In the genomic region with DNA sequence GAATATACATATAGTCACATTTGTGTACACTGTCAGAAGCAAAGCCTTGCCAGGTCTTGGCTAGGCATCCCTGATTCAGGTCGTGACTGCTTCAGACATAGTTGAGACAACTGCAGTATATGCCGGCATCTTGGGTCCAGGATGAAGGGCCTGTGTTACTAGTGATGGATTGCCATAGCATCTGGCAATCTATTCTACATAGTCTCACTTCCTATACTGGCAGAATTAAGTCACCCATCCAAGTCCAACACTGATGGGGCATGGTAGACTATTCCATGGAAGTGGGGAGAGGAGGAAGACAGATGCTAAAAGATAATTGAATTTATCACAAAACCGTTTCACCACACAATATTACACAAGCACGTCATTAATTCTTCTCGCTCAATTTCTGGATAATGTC, we compare ENCODE assay signal across 15 mouse cellular contexts.
"Had no signal": no experiment of that assay in that cellular context is flagged by ENCODE, and none has a peak within 500 bp of the region (broad histone marks: within the 10 kb centered on the region; RNA-seq: fewer than 3 reads in every experiment).

No protein-coding gene starts in this region.

- H3K27ac ChIP-seq: neural tube, embryonic 15.5 days; stomach, embryonic 15.5 days; stomach, postnatal 0 days had no signal

- DNase-seq: retina, postnatal 1 day; right cerebral cortex, adult 18-20 months; right cerebral cortex, postnatal 14 days; right cerebral cortex, postnatal 25 days; right cerebral cortex, postnatal 4 days; spleen, adult 18-20 months; thymus, adult 18-20 months; thymus, adult 2 months; thymus, postnatal 14 days; thymus, postnatal 25 days; thymus, postnatal 36 days; thymus, postnatal 4 days had no signal

- H3K36me3 ChIP-seq: neural tube, embryonic 15.5 days; stomach, embryonic 15.5 days had no signal

- H3K4me2 ChIP-seq: neural tube, embryonic 15.5 days; stomach, embryonic 15.5 days had no signal

- H3K9me3 ChIP-seq: neural tube, embryonic 15.5 days; stomach, embryonic 15.5 days had no signal

- H3K4me3 ChIP-seq: neural tube, embryonic 15.5 days; stomach, embryonic 15.5 days had no signal

- H3K9ac ChIP-seq: neural tube, embryonic 15.5 days; stomach, embryonic 15.5 days had no signal

- H3K27me3 ChIP-seq: neural tube, embryonic 15.5 days; stomach, embryonic 15.5 days had no signal

- H3K4me1 ChIP-seq: neural tube, embryonic 15.5 days; stomach, embryonic 15.5 days had no signal
